Mouse (Mus musculus): Measurements from ENCODE around the gene Bik.
A peak's percentile ranks its signal among the peaks of the same experiment; 100 is the strongest.

Bik gene

DNA sequence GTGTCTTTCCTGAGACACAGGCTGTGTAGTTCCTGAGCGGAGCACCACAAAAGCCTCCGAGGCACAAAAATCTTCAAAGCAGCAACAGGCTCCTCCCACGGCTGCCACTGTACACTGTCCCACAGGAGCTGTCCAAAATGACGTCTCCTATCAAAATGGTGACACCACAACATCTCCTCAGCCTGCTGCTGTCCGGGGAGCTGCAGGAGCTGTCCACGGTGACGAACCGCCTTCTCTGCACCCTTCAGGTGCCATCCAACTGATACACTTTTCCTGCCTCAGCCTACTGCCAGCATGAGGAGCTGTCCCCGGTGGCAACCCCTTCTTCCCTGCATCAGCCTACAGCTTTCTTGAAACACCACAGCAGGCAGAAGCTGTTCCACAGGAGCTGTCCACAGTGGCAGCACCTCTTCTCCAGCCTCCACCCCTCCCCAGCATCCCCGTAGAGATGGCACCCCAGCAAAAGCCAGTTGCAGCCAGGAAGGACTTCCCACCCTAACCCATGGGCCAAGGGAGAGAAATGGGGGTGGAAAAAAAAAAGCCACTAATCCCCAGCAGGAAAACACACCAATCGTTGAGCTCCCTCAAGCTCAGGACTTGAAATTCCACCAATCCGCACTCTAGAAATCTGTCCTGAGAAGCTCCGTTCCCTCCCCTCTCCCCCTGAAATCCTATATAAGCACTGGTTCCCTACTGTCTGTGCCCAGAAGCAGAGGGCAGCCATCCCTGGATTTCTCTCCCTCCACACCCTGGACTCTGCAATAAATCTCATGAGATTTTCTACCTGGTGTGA lies 14.0 kb upstream of the Bik start:
- ATAC-seq (ENCODE audit: low TSS enrichment): no peak

DNA sequence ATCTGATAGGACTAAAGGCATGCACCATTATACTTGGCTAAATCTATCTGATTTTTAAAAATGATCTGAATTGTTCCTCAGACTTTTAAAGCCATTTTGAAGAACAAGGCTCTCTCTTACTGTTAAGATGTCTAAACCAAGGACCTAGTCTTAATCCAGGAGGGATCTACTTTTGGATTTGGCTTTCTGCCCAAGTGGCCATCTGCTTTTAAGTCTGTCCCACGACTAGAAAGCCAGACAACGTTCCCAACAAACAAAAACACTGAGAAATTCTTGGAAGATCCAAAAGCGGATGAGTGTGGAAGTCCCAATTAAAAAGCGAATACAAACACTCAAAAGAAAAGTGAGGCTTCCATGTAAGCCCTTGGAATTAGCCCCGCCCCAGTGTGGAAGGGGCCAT lies 11.6 kb upstream of the Bik start:
- ATAC-seq (ENCODE audit: low TSS enrichment): no peak

DNA sequence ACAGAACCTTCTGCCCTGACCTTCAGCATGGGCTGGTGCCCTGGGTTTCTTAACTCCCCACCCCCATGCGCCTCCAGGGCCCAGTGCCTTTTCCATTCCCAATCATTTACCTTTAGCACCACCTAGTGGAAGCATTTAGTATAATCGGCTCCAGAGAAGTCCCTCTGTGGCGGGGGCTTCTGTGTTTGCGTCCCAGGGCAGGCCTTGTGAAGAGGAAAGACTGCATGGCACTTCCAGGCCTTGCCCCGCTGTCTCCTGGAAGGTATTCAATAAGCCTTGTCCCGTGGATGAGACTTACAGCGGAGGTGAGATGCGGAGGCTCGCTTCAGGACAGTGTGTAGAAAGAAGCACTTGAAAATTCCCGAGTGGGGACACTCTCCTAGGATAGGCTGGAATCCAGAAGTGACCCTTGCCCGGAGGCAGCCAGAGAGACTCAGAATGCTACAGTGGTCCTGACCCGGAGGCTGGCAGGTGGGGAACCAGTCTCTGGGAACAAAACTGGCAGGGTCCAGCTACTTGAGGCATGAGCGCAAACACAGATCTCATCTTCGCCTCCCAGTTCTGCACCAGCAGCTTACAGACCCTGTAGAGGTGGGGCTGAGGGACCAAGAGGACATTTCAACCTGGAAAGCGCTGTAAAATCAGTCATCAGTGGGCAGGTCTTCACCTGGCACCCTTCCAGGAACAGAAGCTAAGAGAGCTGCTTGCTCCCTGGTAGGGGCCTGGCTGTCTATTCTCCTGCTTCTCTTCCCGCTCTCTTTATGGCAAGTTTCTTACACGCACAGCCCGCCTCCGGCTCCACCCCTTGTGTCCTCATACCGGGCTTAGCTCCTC lies 8.2 kb upstream of the Bik start:
- peak; percentile 82; the same call in 1 of the 2 replicates for ATAC-seq (ENCODE audit: low TSS enrichment)

DNA sequence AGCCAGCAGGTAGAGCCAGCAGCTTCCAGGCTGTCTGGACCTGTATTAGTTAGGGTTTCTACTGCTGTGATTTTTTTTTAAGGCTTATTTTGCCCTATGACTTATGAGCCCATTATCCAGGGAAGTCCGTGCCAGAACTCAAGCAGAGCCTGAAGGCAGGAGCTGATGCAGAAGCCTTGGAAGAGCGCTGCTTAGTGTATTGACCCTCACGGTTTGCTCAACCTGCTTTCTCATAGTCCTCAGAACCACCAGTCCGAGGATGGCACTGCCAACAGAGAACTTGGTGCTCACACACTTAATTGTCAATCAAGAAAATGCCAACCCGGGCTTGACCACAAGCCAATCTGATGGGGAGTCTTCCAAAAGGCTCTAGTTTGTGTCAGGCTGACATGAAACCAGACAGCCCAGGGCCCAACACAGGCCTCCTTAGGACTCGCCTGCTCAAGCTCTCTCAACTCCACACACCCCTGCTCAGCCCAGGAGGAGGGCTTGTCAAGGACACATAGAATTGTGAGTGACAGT lies 5.7 kb upstream of the Bik start:
- no peak for ATAC-seq (ENCODE audit: low TSS enrichment)

DNA sequence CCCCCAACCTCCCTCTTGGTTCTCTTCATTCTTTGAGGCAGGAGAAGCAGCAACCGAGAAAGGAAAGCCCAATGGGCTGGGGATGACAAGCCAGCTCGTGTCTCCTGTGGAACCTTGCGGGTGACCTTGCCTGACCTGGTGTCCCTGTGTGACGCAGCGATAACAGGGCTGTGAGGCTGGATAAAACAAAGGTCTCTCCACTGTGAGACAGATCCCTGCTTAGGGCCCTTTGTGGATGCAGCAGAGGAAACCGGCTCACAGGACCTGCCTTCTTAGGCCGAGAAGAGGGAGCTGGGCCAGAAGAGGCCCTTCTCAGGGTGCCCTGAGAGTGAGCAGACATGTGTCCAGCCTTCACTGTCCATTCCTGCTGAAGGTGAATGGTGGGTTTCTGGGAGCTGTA lies 3.5 kb upstream of the Bik start:
- no peak for ATAC-seq (ENCODE audit: low TSS enrichment)

DNA sequence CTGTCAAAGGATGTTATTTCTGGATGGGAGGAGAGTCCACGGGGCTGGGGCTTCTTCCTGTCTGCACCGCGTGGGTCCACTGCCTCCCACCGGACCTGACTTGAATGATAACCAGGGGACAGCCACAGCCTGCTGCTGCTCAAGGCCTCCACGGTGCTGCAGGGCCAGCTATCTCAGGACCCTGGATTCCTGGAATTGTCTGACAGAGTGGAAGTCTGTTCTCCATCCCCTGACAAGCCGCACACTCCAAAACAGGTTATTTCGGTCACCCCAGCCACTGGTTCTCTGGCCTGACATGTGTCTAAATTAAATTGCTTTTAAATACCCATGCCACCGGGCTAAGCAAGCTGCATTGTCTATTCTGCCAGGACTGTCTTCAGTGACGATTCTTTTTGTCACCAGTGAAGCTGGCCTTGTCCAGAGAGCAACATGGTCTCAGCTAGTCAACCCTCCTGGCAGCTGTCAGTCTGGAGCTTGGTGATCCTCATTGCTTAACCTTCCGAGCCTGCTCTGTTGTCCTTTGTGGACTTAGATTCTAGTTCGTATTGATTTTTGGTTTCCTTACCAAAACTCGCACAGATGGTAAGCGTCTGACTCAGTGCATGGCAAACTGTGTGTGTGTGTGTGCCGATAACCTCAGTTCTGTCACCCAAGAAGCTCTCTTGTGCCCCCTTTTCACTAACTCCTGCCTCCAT lies 2.9 kb upstream of the Bik start:
- no peak for ATAC-seq (ENCODE audit: low TSS enrichment)

DNA sequence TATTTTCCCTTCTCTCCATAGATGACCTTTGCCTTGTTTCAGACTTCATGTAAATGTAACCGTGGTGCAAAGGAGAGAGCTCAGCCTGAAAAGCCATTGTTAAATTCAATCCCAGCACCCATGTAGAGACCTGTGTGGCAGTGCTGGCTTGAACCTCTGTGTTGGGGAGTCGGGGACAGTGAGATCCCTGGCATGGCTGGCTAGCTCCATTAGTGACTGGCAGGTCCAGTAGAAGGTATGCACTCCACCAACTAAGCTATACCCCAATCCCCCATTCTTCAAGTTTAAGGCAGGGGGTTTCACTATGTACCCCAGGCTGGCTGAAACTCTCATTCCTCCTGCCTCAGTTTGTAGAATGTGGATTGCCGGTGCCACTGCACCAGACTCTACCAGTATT lies 2.3 kb upstream of the Bik start:
- ATAC-seq (ENCODE audit: low TSS enrichment): no peak

DNA sequence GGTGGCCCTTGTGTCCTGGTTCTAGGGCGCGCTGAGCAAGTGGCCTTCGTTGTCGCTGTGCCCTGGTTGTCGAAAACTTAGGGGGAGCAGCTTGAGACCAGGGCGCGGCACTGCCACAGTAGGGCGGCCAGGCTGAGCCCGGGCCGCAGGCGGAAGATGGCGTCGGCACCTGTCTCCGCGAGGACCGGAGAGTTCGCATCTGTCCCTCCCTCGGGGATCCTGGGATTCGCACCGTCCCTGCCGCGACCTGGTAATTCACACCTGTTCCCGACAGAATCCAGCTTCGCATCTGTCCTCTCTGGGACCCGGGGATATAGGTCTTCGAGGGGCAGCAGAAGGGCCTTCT lies 403 bp downstream of the Bik start:
- no peak for ATAC-seq (ENCODE audit: low TSS enrichment)

DNA sequence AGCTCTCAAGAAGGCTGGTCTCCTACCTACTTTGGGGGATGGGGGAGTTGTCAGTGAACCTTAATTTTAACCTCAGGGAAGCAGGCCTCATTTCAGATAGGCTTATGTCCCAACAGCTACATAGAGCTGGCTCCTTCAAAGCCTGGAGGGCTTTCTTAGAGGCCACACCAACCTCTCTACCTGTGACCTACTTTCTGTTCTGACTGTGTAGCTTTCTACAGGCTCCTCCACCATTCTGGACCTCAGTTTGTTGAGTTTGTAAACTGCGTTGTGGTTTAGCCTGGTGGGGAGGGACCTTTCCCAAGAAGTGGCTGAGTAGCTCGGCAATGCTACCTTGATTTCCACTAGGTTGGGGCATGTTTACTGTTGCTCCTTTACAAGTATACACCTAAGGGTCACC lies 1.1 kb downstream of the Bik start:
- no peak for ATAC-seq (ENCODE audit: low TSS enrichment)

DNA sequence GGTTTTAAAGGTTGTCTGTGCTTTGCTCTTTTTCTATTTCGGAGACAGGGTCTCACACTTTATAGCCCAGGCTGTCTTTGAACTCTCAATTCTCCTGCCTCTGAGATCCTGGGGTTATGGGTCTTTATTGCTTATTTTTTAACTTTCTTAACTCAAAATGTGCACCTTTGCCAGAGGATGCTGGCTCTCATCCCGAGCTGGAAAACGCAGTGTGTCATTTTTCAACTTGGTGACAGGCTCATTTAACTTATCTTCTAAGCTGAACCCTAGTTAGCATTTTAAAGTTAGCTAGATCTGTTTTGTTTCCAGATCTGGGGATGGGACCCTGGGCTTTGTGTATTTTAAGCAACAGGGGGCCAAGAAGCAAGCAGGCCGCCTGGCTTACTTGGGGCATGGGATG lies 2.2 kb downstream of the Bik start:
- no peak for ATAC-seq (ENCODE audit: low TSS enrichment)

DNA sequence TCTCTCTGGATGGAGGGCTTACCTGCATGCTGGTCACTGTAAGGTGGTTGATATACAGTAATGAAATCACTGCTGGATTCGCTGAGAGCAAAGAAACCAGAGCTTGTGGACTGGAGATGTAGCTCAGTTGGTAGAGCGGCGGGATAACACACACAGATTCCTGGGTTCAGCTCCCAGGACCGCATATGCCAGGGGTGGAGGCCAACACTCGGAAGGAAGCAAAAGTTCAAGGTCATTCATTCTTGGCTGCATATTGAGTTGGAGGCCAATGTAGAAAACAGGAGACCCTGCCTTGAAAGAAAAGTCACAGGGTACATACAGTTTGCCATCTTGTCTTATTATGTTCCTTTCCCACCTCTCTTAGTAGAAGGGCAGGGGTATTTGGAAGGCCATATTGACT lies 3.1 kb downstream of the Bik start:
- no peak for ATAC-seq (ENCODE audit: low TSS enrichment)

DNA sequence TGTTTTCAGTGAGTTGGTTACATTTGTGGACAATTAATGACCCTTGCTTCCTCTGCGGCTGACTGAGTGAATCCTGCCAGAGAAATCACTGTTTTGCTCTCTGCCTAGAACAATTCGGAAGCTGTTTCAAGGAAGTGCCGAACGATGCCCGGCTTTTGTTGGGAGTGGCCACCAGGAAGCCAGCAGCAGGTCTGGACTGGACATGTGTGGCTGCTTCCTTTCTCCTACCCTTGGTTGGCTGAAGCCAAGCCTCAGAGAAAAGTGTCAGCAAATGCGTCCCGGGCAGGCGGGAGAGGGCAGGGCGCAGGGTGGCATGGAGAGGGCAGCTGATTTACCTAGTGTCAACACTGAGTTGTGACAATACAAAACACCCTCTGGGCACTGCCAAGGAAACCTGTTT lies 3.6 kb downstream of the Bik start:
- ATAC-seq (ENCODE audit: low TSS enrichment): no peak

DNA sequence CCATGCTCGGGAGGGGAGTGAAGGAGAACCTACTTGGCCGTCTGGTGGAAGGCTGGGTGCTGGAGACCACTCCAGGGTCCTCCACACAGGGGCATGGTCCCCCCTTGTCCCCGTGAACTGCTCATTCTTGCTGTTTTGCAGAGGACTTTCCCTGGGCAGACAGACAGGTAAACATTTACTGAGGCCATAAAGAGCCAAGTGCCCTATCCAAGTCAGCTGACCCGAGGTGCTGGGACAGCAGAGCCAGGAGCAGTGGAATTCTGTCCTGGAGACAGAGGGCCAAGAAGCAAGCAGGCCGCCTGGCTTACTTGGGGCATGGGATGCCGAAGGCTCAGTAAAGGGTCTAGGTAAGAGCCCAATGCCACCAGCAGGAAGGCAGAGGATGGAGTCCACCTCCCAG lies 4.0 kb downstream of the Bik start:
- no peak for ATAC-seq (ENCODE audit: low TSS enrichment)

DNA sequence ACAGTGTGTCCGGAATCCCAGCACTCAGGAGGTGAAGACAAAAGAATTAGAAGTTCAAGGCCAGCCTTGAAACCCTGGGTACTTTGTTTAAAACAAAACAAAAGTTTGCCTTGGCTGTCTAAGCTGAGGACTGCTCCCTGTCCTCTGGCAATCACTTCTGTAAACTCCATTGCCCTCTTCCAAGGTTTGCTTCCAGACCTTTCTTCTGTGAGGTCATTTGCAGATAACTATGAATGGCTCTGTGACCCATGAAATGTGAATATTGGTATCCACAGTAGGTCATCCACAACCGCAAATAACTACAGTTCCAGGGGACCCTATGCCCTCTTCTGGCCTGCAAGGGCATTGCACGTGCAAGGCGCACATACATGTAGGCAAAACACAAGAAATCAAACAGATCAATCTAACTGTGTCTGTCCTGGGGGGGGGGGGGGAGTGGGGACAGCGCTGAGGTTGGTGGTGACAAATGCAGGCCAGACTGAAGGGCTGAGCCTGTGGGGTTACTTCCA lies 5.4 kb downstream of the Bik start:
- no peak for ATAC-seq (ENCODE audit: low TSS enrichment)

DNA sequence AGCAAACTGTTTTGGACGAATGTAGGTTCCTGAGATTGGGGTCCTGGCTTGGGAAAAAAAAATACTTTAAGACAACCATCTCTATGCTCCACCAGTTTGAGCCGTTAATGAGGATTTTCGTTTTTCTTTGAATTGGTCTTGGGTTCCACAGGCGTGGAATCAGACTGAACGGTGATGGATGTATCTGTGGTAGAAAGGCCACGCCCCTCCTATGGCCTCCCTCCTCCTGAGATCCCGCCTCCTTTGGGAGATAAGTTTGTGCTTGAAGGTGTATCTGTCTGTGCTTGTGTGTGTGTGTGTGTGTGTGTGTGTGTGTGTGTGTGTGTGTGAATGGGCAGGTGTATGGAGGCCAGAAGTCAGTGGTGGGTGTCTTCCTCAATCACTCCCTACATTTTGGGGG lies 5.9 kb downstream of the Bik start:
- ATAC-seq (ENCODE audit: low TSS enrichment): no peak

DNA sequence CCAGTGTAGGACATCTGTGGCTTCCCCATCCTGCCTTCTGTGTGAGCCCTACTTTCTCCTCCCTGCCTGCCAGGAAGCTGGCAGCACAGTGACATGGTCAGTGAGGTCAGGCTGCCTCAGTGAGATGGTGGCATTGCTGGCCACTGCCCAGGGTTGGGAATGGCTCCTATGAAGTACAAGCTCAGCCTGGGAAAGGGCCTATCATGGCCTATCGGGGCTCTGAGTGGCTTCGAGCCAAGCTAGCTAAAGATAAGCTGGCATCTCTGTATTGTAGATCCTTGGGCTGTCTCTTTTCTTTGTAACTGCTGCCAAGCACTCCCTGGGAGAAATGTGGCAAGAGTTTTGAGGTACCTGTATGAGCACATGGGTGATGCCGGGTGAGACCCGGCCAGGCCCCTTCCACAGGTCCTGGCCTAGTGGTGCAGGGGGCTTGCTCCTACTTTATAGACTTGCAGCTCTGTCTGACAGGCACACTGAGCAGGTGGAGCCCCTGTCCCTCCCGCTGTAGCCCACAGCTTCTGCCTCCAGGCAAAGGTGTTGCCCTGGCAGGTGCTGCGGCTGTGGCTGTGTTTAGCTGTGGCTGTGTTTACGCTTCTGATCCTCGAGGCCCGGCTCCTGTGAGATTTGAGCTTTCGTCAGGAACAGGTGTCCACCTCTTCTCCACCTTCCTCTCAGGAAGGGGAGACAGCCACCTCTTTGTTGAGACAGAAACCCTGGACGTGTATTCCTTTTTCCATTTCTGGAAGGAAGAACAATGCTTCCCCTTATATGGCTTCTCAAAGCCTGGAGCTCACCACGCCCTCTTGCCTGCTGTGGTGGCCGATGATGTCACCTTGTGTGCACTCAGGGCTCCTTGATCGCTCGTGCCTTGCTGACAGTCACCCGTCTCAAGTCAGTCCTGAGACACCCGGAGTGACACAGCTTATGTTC lies 8.6 kb downstream of the Bik start:
- ATAC-seq (ENCODE audit: low TSS enrichment): no peak

DNA sequence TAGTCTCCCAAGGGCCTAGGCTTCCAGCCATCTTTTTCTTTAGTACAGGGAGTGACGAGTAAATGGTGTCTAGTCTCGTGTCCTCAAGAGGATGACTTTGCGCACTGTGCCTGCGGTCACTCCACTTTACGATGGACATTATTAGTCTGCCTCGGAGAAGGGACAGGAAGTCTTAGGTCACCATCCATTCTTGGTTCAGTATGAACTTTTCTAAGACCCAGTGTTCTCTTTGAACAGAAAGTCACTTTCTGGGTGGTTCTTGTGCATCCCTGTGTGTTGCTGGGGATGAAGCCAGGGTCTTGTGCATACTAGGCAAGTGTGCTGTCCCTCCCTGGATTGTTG lies 9.2 kb downstream of the Bik start:
- ATAC-seq (ENCODE audit: low TSS enrichment): no peak

DNA sequence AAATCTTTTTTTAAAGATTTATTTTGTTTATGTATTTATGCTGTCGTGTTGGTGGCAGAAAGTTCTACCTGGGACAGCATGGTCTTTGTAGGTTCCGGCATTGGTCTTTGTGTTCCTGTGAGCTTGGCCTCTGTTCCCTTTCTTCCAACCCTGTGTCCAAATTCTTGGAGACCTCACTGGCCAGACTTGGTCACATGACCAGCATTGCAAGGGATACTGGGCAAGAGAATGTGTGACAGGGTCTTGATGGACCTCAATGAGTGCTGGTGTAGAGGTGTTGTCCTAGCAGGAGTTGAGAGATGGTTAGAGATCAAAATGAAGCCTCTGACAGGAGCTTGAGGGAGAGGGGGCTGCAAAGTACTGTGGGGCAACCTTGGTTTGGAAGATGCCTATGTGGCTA lies 12.2 kb downstream of the Bik start:
- no peak for ATAC-seq (ENCODE audit: low TSS enrichment)

DNA sequence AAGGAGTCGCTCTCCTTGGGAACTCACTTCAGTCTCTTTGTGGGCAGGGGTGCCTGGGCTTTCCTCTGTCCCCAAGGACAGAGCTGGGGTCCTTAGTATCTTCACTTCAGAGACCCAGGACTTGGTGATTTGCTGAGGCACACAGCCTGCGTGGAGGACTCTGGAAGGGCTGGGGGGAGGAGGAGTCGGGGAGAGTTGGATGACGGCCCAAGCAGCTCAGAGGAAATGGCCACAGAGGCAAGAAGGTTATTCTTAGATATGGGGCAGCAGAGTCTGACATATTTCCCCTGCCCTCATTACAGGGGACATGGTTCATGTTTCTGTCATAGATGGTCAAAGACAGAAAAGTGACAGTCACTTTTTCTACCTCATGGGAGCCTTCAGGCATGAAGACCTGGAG lies 13.2 kb downstream of the Bik start:
- no peak for ATAC-seq (ENCODE audit: low TSS enrichment)

DNA sequence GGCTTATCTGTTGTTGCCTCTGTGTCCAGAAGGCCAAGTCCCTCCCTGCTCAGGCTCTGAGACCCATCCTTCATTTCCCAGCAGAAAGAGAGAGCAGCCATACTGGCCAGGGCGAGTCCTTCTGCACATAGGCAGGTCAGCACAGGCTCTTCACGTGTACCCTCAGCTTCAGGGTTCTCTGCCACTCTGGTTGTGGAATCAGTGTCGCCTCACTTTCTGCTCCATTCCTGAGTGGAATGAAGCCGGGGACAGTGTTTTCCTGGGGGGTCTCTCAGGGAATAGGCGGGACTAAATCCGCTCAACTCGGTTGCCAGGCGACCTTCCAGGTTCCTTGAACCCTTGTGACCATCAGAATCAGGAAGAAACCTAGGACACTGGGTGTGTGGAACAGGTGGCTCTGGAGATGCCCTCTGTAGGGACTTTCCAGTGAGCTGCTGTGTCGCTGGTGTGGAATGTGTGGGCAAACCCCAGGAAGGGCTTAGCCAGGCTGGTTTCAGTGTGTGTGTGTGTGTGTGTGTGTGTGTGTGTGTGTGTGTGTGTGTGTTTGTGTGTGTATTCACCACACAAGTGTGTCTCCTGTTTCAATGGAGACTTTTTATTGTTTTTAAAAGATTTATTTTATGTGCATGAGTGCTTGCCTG lies 15.1 kb downstream of the Bik start:
- no peak for ATAC-seq (ENCODE audit: low TSS enrichment)

DNA sequence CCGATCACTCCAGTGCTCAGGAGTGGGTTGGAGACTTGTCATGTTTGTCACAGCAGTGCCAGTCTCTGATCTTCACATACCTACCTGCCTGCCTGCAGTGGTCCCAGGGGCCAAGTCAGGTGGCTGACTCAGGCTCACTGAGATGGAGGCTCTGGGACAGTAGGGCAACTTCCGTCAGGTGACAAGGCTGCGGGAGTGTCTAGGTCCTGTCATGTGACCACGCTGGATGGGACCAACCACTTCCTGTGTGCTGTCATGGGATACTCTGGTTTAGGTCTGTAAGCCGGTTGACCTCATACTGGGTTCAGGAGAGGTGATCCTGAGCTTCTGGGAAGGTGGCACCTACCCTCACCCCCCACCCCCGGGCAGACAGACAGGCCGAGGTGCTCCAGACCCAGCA lies 19.4 kb downstream of the Bik start:
- no peak for ATAC-seq (ENCODE audit: low TSS enrichment)

Measured in frontal cortex, adult (tissue).